ENCODE assay signal across 9 mouse cellular contexts in the genomic region with DNA sequence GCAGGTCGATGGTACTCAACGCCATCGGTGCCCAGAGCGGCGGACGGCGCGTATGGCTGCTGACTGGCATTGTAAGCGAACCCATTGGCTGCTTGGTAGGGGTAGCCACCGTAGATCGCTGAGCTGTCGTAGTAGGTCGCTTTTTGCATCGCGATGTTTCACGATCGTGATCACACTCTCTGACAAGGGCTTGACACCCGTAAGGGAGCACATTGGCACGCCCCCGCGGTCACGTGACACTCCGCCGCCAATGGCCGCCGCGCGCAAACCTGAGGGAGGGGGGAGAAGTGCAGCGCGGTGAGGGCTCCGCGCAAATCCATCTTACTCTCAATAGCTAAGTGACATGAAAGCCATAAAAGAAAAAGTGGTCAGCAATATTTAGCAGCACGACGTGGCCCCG. TPM values are rescaled to one million over a fixed set of nuclear protein-coding genes. Genes with fewer than 3 reads are reported as not detected.
DNase-seq lines count a peak whose midpoint lies in the region; ATAC-seq lines count a peak whose summit lies in the region.
"Had no signal": no experiment of that assay in that cellular context is flagged by ENCODE, and none has a peak within 500 bp of the region (broad histone marks: within the 10 kb centered on the region; RNA-seq: fewer than 3 reads in every experiment).

No protein-coding gene starts in this region.

- H3K4me3 ChIP-seq in heart, embryonic 14.5 days (ENCODE audit: control insufficient read depth in 1 of 2, insufficient read depth in 1 of 2, low read depth in 1 of 2, low read length in 2 of 2), result peak overlapping the region; percentile 18 to 23

- H3K27ac ChIP-seq in heart, embryonic 14.5 days (replicated peaks in 1 of 2; ENCODE audit: control insufficient read depth in 1 of 2, insufficient read depth in 1 of 2, low read depth in 2 of 2, low read length in 2 of 2), result peak overlapping the region in 1 of 2 experiments; percentile 23; a peak in 1 of 4 replicates

- DNase-seq in adrenal gland, adult 18-20 months (ENCODE audit: low spot score in 2 of 2), result peak; percentile 89
- DNase-seq in embryo, embryonic 9.5 days (ENCODE audit: extremely low spot score), result peak; percentile 95
- peak; percentile 95 for DNase-seq in kidney, postnatal 14 days
- DNase-seq in lung, postnatal 4 days, result peak; percentile 93 to 97
- DNase-seq in urinary bladder, postnatal 4 days (ENCODE audit: low spot score in 2 of 2), result peak; percentile 71 to 93
- DNase-seq in left cerebral cortex, postnatal 14 days (ENCODE audit: low spot score in 2 of 2), result no peak

- H3K4me1 ChIP-seq in heart, embryonic 14.5 days (ENCODE audit: control insufficient read depth in 2 of 2, insufficient read depth in 2 of 2, low read length in 2 of 2), result peaks cover 0 to 3% of the 10 kb centered on the region in 2 experiments; a peak in 2 of 4 replicates

- no peaks in the 10 kb centered on the region for H3K9me3 ChIP-seq in heart, embryonic 14.5 days (ENCODE audit: control insufficient read depth, low read length)

- H3K36me3 ChIP-seq in heart, embryonic 14.5 days (ENCODE audit: control insufficient read depth, insufficient read depth, low read length), result no peaks in the 10 kb centered on the region

- intact Hi-C loops in left cerebral cortex, postnatal 14 days (cut with DNase I), result no loop called here

- no peak for ATAC-seq in heart, embryonic 14.5 days (ENCODE audit: insufficient number of reproducible peaks, insufficient read depth, low FRiP score, low read depth)
- no peak for ATAC-seq in activated CD4-positive, CD25-positive, alpha-beta regulatory T cell, adult 4 months

- 1% methylated on average over 35 of the region's 35 CpGs for WGBS in heart, embryonic 14.5 days

- peaks cover 97% of the 10 kb centered on the region for H3K27me3 ChIP-seq in heart, embryonic 14.5 days (ENCODE audit: control insufficient read depth, insufficient read depth, low read length)

- no peak overlapping the region; the same call in 1 of the 2 replicates for H3K9ac ChIP-seq in heart, embryonic 14.5 days (ENCODE audit: low read length)

- H3K4me2 ChIP-seq in heart, embryonic 14.5 days (ENCODE audit: low read length), result peak overlapping the region; percentile 52

RNA-seq across cellular contexts. Expression of a gene that starts 4.8 kb away (rescaled TPM):
- under 1 TPM; 0.13 to 0.33 TPM for total RNA-seq in adrenal gland, adult 18-20 months (2021)
- polyA plus RNA-seq in heart, embryonic 14.5 days (2014; fragmentation: Nextera tagmentation; extraction: Ambion mirVana), result not detected in 2 replicates
- polyA plus RNA-seq in activated CD4-positive, CD25-positive, alpha-beta regulatory T cell, adult 4 months (2017; shearing (Covaris generic)), result not detected
- not detected for total RNA-seq in left cerebral cortex, postnatal 14 days (2021)
- polyA plus RNA-seq: cortical plate, adult 2 months had no signal

RNA-seq across cellular contexts. Expression of a gene that starts 7.9 kb away (rescaled TPM):
- total RNA-seq in adrenal gland, adult 18-20 months (2021), result 1 to 10 TPM in 1 of 2 experiments, under 1 TPM in 1; 0.96 to 1.3 TPM
- polyA plus RNA-seq in heart, embryonic 14.5 days (2014; fragmentation: Nextera tagmentation; extraction: Ambion mirVana), result 0.51 and 0.66 TPM in 2 replicates
- not detected for polyA plus RNA-seq in activated CD4-positive, CD25-positive, alpha-beta regulatory T cell, adult 4 months (2017; shearing (Covaris generic))
- not detected for total RNA-seq in left cerebral cortex, postnatal 14 days (2021)
- polyA plus RNA-seq: cortical plate, adult 2 months had no signal

RNA-seq across cellular contexts. Expression of a gene that starts 14.4 kb away (rescaled TPM):
- total RNA-seq in adrenal gland, adult 18-20 months (2021), result under 1 TPM; 0.29 to 0.43 TPM
- polyA plus RNA-seq in heart, embryonic 14.5 days (2014; fragmentation: Nextera tagmentation; extraction: Ambion mirVana), result 0.75 and 0.82 TPM in 2 replicates
- not detected for polyA plus RNA-seq in activated CD4-positive, CD25-positive, alpha-beta regulatory T cell, adult 4 months (2017; shearing (Covaris generic))
- total RNA-seq in left cerebral cortex, postnatal 14 days (2021), result not detected
- polyA plus RNA-seq: cortical plate, adult 2 months had no signal

RNA-seq across cellular contexts. Expression of a gene that starts 19.1 kb away (rescaled TPM):
- 1 to 10 TPM; 1.8 to 3.1 TPM for total RNA-seq in adrenal gland, adult 18-20 months (2021)
- 0.32 and 0.36 TPM in 2 replicates for polyA plus RNA-seq in heart, embryonic 14.5 days (2014; fragmentation: Nextera tagmentation; extraction: Ambion mirVana)
- not detected for polyA plus RNA-seq in activated CD4-positive, CD25-positive, alpha-beta regulatory T cell, adult 4 months (2017; shearing (Covaris generic))
- not detected for total RNA-seq in left cerebral cortex, postnatal 14 days (2021)
- polyA plus RNA-seq: cortical plate, adult 2 months had no signal

RNA-seq across cellular contexts. Expression of a gene that starts 31.9 kb away (rescaled TPM):
- total RNA-seq in adrenal gland, adult 18-20 months (2021), result 10 to 100 TPM; 13.3 to 20.2 TPM
- 0.31 and 1.3 TPM in 2 replicates for polyA plus RNA-seq in heart, embryonic 14.5 days (2014; fragmentation: Nextera tagmentation; extraction: Ambion mirVana)
- polyA plus RNA-seq in activated CD4-positive, CD25-positive, alpha-beta regulatory T cell, adult 4 months (2017; shearing (Covaris generic)), result not detected
- not detected for total RNA-seq in left cerebral cortex, postnatal 14 days (2021)
- polyA plus RNA-seq: cortical plate, adult 2 months had no signal

Comparison
In these comparisons a context has a peak if more than half of its experiments do, and no peak if none do; other contexts are left out.
1. DNase-seq: peak in adrenal gland, adult 18-20 months (2 of 2), embryo, embryonic 9.5 days (single experiment), kidney, postnatal 14 days (single experiment), lung, postnatal 4 days (2 of 2) and urinary bladder, postnatal 4 days (2 of 2); none in left cerebral cortex, postnatal 14 days (0 of 2).